ENCODE assay signal across 10 mouse cellular contexts in genomic region chr12:82188321-82189075, GRCm38 (mm10). TPM values are rescaled to one million over a fixed set of nuclear protein-coding genes. Genes with fewer than 3 reads are reported as not detected.
A peak's percentile ranks its signal among the peaks of the same experiment; 100 is the strongest.
DNase-seq lines count a peak whose midpoint lies in the region; ATAC-seq and TF ChIP-seq lines count a peak whose summit lies in the region.
"Had no signal": no experiment of that assay in that cellular context is flagged by ENCODE, and none has a peak within 500 bp of the region (broad histone marks: within the 10 kb centered on the region; RNA-seq: fewer than 3 reads in every experiment).

No protein-coding gene starts in this region.

- no peaks in the 10 kb centered on the region for H3K36me3 ChIP-seq in forebrain, postnatal 0 days (ENCODE audit: insufficient read depth)
- H3K36me3 ChIP-seq in forebrain, embryonic 14.5 days (ENCODE audit: control insufficient read depth, insufficient read depth, low read length), result no peaks in the 10 kb centered on the region
- H3K36me3 ChIP-seq in liver, postnatal 0 days (replicated peaks; ENCODE audit: insufficient read depth, low read length), result no peaks in the 10 kb centered on the region
- no peaks in the 10 kb centered on the region for H3K36me3 ChIP-seq in embryonic facial prominence, embryonic 15.5 days
- 0 out of 2 replicates have a peak, but pooled peaks cover 2% of the 10 kb centered on the region for H3K36me3 ChIP-seq in limb, embryonic 13.5 days
- H3K36me3 ChIP-seq: midbrain, embryonic 12.5 days had no signal

- H3K9ac ChIP-seq in forebrain, postnatal 0 days, result no peak overlapping the region
- H3K9ac ChIP-seq in forebrain, embryonic 14.5 days (ENCODE audit: low read length), result no peak overlapping the region
- H3K9ac ChIP-seq in liver, postnatal 0 days (replicated peaks), result no peak overlapping the region
- H3K9ac ChIP-seq in embryonic facial prominence, embryonic 15.5 days, result no peak overlapping the region
- H3K9ac ChIP-seq in limb, embryonic 13.5 days, result no peak overlapping the region
- H3K9ac ChIP-seq: midbrain, embryonic 12.5 days had no signal

- H3K27me3 ChIP-seq in forebrain, postnatal 0 days (ENCODE audit: insufficient read depth, low read length), result no peaks in the 10 kb centered on the region
- no peaks in the 10 kb centered on the region for H3K27me3 ChIP-seq in forebrain, embryonic 14.5 days (replicated peaks; ENCODE audit: control insufficient read depth, insufficient read depth, low read length)
- no peaks in the 10 kb centered on the region for H3K27me3 ChIP-seq in liver, postnatal 0 days (ENCODE audit: insufficient read depth, low read length)
- H3K27me3 ChIP-seq in embryonic facial prominence, embryonic 15.5 days, result no peaks in the 10 kb centered on the region
- H3K27me3 ChIP-seq in limb, embryonic 13.5 days, result no peaks in the 10 kb centered on the region
- H3K27me3 ChIP-seq: midbrain, embryonic 12.5 days had no signal

- DNase-seq in forebrain, postnatal 0 days, result peak; percentile 20
- no peak for DNase-seq in forebrain, embryonic 14.5 days (ENCODE audit: low spot score)
- no peak for DNase-seq in liver, postnatal 0 days
- DNase-seq in liver, result no peak
- no peak for DNase-seq in frontal cortex, postnatal 10 days (ENCODE audit: low spot score in 2 of 2)
- DNase-seq in left cerebral cortex, adult 2 months (ENCODE audit: extremely low spot score in 1 of 2, low spot score in 2 of 2), result no peak
- DNase-seq: gastrocnemius, postnatal 25 days had no signal

- intact Hi-C loops in left cerebral cortex, adult 2 months (cut with DNase I), result no loop called here

- no peaks in the 10 kb centered on the region for H3K9me3 ChIP-seq in forebrain, postnatal 0 days (ENCODE audit: low read length)
- H3K9me3 ChIP-seq in forebrain, embryonic 14.5 days (replicated peaks; ENCODE audit: control insufficient read depth, low read length), result no peaks in the 10 kb centered on the region
- H3K9me3 ChIP-seq in liver, postnatal 0 days (ENCODE audit: low read length), result no peaks in the 10 kb centered on the region
- no peaks in the 10 kb centered on the region for H3K9me3 ChIP-seq in embryonic facial prominence, embryonic 15.5 days (replicated peaks)
- no peaks in the 10 kb centered on the region for H3K9me3 ChIP-seq in limb, embryonic 13.5 days
- H3K9me3 ChIP-seq: midbrain, embryonic 12.5 days had no signal

- H3K4me1 ChIP-seq in forebrain, postnatal 0 days (ENCODE audit: insufficient read depth), result no peaks in the 10 kb centered on the region
- no peaks in the 10 kb centered on the region for H3K4me1 ChIP-seq in forebrain, embryonic 14.5 days (ENCODE audit: control insufficient read depth, insufficient read depth, low read length)
- H3K4me1 ChIP-seq in liver, postnatal 0 days (ENCODE audit: insufficient read depth), result peaks cover 35% of the 10 kb centered on the region
- H3K4me1 ChIP-seq in embryonic facial prominence, embryonic 15.5 days, result peaks cover 39% of the 10 kb centered on the region
- H3K4me1 ChIP-seq in limb, embryonic 13.5 days, result peaks cover 56% of the 10 kb centered on the region

- WGBS in forebrain, postnatal 0 days, result 46% methylated on average over 9 of the region's 9 CpGs
- WGBS in forebrain, embryonic 14.5 days, result 52% methylated on average over 9 of the region's 9 CpGs
- WGBS in liver, postnatal 0 days (ENCODE audit: insufficient replicate concordance), result 51% methylated on average over 9 of the region's 9 CpGs
- WGBS in embryonic facial prominence, embryonic 15.5 days, result 40% methylated on average over 9 of the region's 9 CpGs
- 46% methylated on average over 9 of the region's 9 CpGs for WGBS in limb, embryonic 13.5 days

- H3K27ac ChIP-seq in forebrain, postnatal 0 days (ENCODE audit: low read depth, low read length), result no peak overlapping the region; the same call in 1 of the 2 replicates
- H3K27ac ChIP-seq in forebrain, embryonic 14.5 days (ENCODE audit: low read depth, low read length), result no peak overlapping the region
- no peak overlapping the region for H3K27ac ChIP-seq in liver, postnatal 0 days (ENCODE audit: low read depth)
- peak overlapping the region; percentile 71 for H3K27ac ChIP-seq in embryonic facial prominence, embryonic 15.5 days (replicated peaks)
- peak overlapping the region; percentile 72 for H3K27ac ChIP-seq in limb, embryonic 13.5 days
- H3K27ac ChIP-seq in left cerebral cortex, adult 2 months, result no peak overlapping the region
- H3K27ac ChIP-seq: midbrain, embryonic 12.5 days had no signal

- ATAC-seq in forebrain, postnatal 0 days, result peak; percentile 27; the same call in 1 of the 2 replicates
- ATAC-seq in forebrain, embryonic 14.5 days, result no peak
- no peak for ATAC-seq in liver, postnatal 0 days
- no peak for ATAC-seq in embryonic facial prominence, embryonic 15.5 days (ENCODE audit: insufficient number of reproducible peaks, low FRiP score, low TSS enrichment, low read depth)
- no peak for ATAC-seq in limb, embryonic 13.5 days (ENCODE audit: low FRiP score, low read depth)

- TF ChIP-seq EP300 in liver, postnatal 0 days (IDR thresholded peaks at IDR 0.05; ENCODE audit: low read depth), result no peak

- H3K4me2 ChIP-seq in forebrain, postnatal 0 days (ENCODE audit: low read depth), result no peak overlapping the region
- no peak overlapping the region for H3K4me2 ChIP-seq in forebrain, embryonic 14.5 days (ENCODE audit: low read length)
- H3K4me2 ChIP-seq in liver, postnatal 0 days (ENCODE audit: low read depth, low read length), result no peak overlapping the region
- no peak overlapping the region for H3K4me2 ChIP-seq in embryonic facial prominence, embryonic 15.5 days (replicated peaks)
- peak overlapping the region; percentile 43; the same call in 1 of the 2 replicates for H3K4me2 ChIP-seq in limb, embryonic 13.5 days (replicated peaks)
- H3K4me2 ChIP-seq: midbrain, embryonic 12.5 days had no signal

- TF ChIP-seq CTCF in forebrain, postnatal 0 days (IDR thresholded peaks at IDR 0.05; ENCODE audit: low read depth), result peak; percentile 42
- 0 out of 2 replicates have a peak, but pooled peaks have one; percentile 12 for TF ChIP-seq CTCF in liver, postnatal 0 days (IDR thresholded peaks at IDR 0.05; ENCODE audit: low read depth)
- TF ChIP-seq CTCF in left cerebral cortex, adult 2 months (IDR thresholded peaks at IDR 0.05), result no peak; the same call in none of the 2 replicates

- no peak overlapping the region for H3K4me3 ChIP-seq in forebrain, postnatal 0 days (ENCODE audit: low read depth, low read length)
- no peak overlapping the region for H3K4me3 ChIP-seq in forebrain, embryonic 14.5 days (ENCODE audit: low read depth, low read length)
- no peak overlapping the region for H3K4me3 ChIP-seq in liver, postnatal 0 days (ENCODE audit: low read depth, low read length)
- H3K4me3 ChIP-seq in embryonic facial prominence, embryonic 15.5 days (replicated peaks), result no peak overlapping the region
- no peak overlapping the region for H3K4me3 ChIP-seq in limb, embryonic 13.5 days
- H3K4me3 ChIP-seq in left cerebral cortex, adult 2 months, result no peak overlapping the region
- H3K4me3 ChIP-seq: midbrain, embryonic 12.5 days had no signal

RNA-seq across cellular contexts. Expression of gene Sipa1l1, which starts 19.4 kb away (rescaled TPM):
- total RNA-seq in forebrain, postnatal 0 days (2014; rRNA removed), result 38.1 and 43.1 TPM in 2 replicates
- polyA plus RNA-seq in forebrain, postnatal 0 days (2015; fragmentation: Nextera tagmentation; extraction: Ambion mirVana), result 7.8 and 13.4 TPM in 2 replicates
- 13.5 and 19.3 TPM in 2 replicates for polyA plus RNA-seq in forebrain, embryonic 14.5 days (2014; fragmentation: Nextera tagmentation; extraction: Ambion mirVana)
- polyA plus RNA-seq in liver, postnatal 0 days (2015; fragmentation: Nextera tagmentation; extraction: Ambion mirVana), result 2.0 and 3.2 TPM in 2 replicates
- polyA plus RNA-seq in embryonic facial prominence, embryonic 15.5 days (2015; fragmentation: Nextera tagmentation; extraction: Ambion mirVana), result 26.7 and 29.8 TPM in 2 replicates
- polyA plus RNA-seq in limb, embryonic 13.5 days (2015; fragmentation: Nextera tagmentation; extraction: Ambion mirVana), result 34.3 and 34.5 TPM in 2 replicates
- 100 to 1,000 TPM; 311 to 327 TPM for total RNA-seq in left cerebral cortex, adult 2 months (2021)

Comparison
In these comparisons a context has a peak if more than half of its experiments do, and no peak if none do; other contexts are left out.
1. H3K27ac ChIP-seq: peak in embryonic facial prominence, embryonic 15.5 days (single experiment) and limb, embryonic 13.5 days (single experiment); none in forebrain, postnatal 0 days (single experiment), forebrain, embryonic 14.5 days (single experiment), liver, postnatal 0 days (single experiment) and left cerebral cortex, adult 2 months (single experiment).